Mouse (Mus musculus) bone marrow macrophage, adult 2 months (primary cell): ENCODE data around the gene Gm12216.

Experiments used
- CTCF ChIP-seq: IDR thresholded peaks from 2 replicates; pipeline ENCODE4 v1.5.1; 2012; ENCODE audit warnings: low read depth, mild to moderate bottlenecking, low read length, moderate library complexity
- POLR2A ChIP-seq: IDR thresholded peaks from 2 replicates; pipeline ENCODE4 v1.6.1; 2012; ENCODE audit warnings: mild to moderate bottlenecking, low read depth, low read length, borderline replicate concordance

DNA sequence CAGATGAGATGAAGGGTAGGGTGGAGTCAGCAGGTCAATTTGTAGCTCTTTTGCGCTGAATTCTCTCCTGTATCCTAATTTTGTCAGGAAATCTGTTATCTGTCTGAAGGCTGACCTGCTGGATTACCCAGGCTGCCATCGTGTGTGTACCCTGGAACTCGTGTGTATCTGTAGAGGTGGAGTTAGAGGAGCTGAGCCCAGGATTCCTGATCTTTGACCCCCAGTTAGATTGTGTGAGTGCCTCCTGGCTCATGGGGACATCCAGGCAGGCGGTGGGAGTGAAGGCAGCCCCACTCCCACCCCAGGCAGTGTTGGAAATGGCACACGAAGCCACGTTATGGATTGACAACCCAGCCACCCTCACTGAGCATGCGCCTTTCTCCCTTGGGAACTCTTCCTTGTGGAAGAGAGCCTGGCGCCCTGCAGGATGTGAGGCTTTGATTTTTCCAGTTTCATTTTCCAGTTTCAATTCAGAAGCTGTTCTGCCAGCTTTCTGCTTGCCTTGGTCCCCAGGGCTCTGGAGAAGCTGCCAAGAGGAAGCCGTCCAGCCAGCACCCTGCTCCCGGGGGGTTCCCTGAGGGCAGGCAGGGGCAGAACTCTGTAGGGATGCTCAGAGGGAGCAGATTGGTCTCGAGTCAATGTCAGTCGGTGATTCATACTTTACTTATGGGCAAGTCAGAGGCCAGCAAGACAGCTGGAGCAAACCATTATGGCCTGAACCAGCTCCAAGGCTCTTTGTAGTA lies 62.5 kb downstream of the Gm12216 start:
- TF ChIP-seq CTCF, result no peak
- TF ChIP-seq POLR2A, result no peak
